Mouse (Mus musculus) spleen, adult 2 months (tissue): ENCODE measurements around the gene Kcnk1.

Experiments
- CTCF ChIP-seq: fragments of 200-500 bp; IDR thresholded peaks from 2 replicates; pipeline ENCODE4 v1.5.1; 2011; ENCODE audit warnings: mild to moderate bottlenecking, inconsistent platforms; ENCODE audit not compliant: insufficient read depth, insufficient read length, insufficient replicate concordance; ENCODE audit errors: extremely low read depth
- POLR2A ChIP-seq: fragments of 200-500 bp; IDR thresholded peaks from 2 replicates; pipeline ENCODE4 v1.6.1; 2011; ENCODE audit warnings: low read depth, low read length, inconsistent platforms

GRCm38 (mm10) chr8:125987996-125988395 lies 7.0 kb upstream of the Kcnk1 start:
- TF ChIP-seq CTCF (no peak), POLR2A (no peak)
